Mouse (Mus musculus) liver, adult 2 months (tissue): ENCODE measurements at regions not wholly inside any gene's neighbourhood (a gene's known extent, or its start where the extent isn't known, plus 50 kb on each side); places are given as distances from the start of the nearest gene placed in this dataset.

Experiments
- CTCF ChIP-seq: fragments of 200-500 bp; IDR thresholded peaks from 2 replicates; pipeline ENCODE4 v1.5.1; 2011; ENCODE audit warnings: low read depth, low read length, control low read depth
- POLR2A ChIP-seq: fragments of 200-500 bp; IDR thresholded peaks from 2 replicates; pipeline ENCODE4 v1.6.1; 2011; ENCODE audit warnings: low read length, control low read depth; ENCODE audit not compliant: insufficient read depth; ENCODE audit errors: extremely low read depth

DNA sequence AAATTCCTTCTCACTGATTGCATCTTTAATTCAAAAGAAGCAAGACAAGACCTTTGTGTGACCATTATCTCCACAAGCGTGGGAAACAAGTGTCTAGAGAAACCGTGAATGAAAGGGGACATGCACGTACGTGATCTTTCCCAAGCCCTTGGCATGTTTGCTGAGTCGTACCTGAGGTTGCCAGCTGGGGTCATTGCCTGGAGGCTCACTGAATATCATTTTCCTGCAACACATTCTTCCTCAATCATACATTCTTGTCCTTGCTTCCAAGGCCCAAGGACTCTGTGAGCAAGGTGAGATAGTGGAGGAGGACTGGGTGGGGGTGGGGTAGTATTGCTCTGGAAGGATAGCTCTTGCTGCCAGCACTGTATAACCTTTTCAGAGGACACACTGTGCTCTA lies 108.5 kb upstream of the Slc24a5 start:
- TF ChIP-seq POLR2A (no peak), CTCF (no peak)
